Mouse (Mus musculus) monocyte, adult 2 months (primary cell): ENCODE measurements around the gene Arl3.
A peak's percentile ranks its signal among the peaks of the same experiment; 100 is the strongest.
"Not testable (repeated sequence)": the region's sequence is repeated elsewhere in the genome, so short reads cannot be mapped to it uniquely, and the experiment has no call there.

Source experiments
- DNase-seq, 2 experiments: peaks; one replicate each; pipeline ENCODE4 v3.0.0; 2022; ENCODE audit warnings: low spot score in 2 of 2, low read depth in 1 of 2

The Arl3 gene

DNA sequence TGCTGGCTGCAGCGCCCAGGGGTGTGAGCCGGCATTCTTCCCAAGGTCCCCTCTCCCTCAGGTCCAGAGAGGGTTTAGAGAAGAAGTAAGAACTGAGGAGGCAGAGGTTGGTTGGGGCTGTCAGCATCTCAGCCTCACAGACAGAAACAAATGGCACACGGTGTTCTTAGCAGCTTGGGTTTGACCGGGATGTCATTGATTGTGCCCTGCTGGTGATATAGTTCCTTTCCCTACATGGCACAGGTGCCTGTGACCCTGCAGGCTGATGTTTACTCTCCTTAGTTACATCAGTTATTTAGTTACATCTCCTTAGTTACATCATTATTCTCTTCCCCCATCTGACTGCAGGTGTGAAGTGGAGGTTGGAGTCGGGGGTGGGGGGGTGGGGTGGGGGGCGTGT lies 18.6 kb upstream of the Arl3 start:
- no peak for DNase-seq

DNA sequence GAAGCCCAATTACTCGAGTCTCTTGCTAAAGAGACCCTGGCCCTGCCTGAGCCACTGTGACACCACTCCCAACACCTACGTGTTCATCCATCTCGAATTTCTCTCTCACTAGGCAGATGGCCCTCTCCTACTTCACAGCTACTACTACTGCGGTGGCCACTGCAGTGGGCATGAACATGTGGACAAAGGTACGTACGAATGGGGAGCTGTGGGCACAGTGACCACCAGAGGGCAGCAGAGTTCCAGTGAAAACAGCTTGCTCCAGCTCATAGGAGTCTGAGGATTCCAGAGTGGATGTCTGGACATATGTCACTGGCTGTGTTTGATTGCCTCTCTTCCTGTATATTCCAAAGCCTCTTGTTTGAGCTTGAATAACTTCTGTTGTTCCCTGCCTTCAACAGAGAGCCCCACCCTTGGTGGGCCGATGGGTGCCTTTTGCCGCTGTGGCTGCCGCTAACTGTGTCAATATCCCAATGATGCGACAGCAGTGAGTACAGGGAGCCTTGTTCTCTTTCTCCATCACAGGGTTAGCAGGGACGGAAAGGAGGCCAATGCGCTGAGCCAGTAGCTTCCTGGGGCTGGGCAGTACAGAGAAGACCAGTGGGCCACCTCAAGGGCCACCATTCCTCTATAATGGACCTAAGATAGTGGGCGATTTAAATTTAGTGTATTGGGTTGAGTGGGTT lies 15.0 kb upstream of the Arl3 start:
- DNase-seq = peak; percentile 40 to 69

DNA sequence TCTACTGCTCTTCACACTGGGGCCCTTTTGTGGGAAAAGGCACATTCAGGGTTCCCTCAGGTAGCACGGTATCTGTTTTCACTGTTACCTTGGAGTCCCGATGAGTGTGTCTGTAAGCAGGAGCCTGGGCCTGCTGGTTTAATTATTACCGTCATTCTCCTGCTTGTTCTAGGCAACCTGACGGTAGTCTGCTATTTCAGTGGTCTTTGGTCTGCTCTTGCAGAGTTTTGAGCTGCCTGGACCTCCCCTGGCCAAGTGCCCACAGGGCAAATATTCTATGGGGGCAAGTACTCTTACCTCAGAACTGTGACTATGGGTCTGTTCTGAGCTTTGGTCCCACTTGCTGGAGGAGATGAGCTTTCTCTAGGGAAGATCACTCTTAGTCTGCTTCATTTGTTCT lies 2.2 kb upstream of the Arl3 start:
- DNase-seq = no peak

DNA sequence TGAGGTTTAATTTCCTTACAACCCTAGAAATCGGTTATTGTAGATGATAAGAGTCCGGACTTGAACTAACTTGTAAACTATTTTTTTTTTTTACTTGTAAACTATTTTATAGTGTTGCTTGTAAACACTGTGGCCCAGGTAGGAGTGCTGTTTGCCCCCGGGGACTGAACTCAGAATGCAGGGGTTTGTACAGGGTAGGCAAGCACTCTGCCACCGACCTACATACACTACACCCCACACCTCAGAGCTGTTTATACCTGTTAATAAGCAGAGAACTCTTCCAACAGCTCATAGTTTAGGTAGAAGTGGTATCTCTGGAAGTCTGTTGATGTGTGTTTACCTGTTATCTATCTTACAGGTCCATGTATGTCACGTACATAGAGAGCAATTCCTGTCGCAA lies 992 bp upstream of the Arl3 start:
- no peak for DNase-seq

DNA sequence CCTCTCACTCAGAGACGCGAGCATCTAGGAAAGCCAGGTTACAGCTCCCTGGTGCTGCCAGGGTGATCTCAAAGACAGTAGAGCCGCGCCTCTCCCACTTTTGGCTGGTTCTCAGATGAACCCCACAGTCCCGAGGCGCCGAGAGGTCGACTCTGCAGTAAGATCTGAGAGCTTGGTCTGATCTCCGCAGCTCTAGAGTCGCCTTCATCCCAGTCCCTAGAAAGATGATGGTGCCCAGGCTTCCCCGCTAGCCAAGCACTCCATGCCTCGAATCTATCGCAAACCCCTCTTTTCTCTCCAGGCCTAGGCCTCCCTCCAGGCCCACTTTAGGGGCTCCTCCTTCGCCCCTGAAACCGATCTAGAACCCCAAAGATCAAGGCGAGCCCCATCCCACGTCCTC lies 450 bp downstream of the Arl3 start:
- no peak for DNase-seq

DNA sequence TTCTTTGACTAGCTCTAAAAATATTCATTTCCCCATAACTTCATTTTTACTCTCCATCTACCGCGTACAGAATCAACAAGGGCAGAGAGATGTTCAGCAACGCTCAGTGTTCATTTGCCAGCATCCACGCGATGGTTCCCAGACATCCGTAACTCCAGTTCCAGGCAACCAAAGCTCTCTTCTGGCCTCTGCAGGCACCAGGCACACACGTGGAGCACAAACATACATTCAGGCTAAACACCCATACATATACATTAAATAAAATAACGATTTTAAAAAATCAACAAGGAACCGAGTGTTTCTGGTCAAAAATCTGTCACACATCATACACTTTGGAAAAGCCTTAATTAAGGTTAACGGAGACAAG lies 1.1 kb downstream of the Arl3 start:
- no peak for DNase-seq

DNA sequence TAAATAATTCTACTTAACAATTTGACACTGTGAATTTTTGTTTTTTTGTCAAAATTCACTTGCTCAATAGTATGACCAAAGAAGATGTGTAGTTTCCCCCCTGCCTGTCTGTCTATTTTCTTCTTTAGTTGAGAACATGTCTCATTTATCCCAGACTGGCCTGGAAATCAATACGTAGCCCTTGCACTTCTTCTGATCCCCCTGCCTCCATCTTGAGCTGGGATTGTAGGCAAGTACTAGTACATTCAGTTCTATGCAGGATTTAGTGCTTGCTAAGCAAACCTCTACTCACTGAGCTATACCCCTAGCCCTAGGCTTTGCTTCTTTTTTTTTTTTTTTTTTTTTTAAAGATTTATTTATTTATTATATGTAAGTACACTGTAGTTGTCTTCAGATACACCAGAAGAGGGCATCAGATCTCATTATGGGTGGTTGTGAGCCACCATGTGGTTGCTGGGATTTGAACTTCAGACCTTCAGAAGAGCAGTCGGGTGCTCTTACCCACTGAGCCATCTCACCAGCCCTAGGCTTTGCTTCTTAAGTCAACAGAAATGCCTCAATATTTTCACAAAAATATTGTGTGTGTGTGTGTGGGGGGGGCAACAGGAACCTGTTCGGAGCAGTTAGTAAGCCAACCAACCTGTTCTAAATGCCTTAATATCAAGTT lies 1.7 kb downstream of the Arl3 start:
- DNase-seq = not testable (repeated sequence)

DNA sequence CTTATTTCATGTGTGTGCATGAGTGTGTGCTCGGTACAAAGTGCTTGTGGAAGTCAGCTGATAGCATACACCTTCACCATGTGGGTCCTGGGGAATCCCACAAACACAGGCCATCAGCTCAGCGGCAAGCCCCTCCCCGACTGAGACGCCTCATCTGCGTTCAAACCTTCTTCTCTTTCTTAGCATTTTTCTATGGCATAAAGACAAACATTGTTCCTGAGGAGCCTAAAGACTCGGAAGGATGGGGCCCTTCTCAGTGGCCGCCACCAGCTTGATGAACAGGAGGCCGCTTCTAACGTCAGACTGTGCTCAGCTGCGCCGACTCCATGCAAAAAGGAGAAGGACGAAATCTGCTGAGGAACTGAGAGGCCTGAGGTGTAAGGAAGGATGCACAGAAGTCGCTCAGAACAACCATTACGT lies 8.9 kb downstream of the Arl3 start:
- DNase-seq = no peak

DNA sequence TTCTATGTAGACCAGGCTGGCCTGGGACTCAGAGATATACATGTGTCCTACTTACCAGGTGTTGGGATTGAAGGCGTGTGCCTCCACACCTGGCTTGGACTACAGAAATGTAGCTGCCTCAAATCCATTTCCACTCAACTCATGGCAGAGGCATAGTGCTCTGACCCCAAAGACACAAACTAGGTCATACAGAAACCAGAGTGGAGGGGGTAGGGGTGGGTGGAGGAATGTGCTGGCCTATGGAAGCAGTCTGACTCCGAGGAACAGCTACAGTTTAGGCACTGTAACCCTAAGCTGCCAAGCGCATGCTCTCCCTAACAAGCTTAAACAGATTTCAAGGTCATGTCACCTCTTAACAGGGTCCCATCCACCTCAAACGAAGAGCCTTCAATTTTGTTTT lies 9.4 kb downstream of the Arl3 start:
- DNase-seq = no peak

DNA sequence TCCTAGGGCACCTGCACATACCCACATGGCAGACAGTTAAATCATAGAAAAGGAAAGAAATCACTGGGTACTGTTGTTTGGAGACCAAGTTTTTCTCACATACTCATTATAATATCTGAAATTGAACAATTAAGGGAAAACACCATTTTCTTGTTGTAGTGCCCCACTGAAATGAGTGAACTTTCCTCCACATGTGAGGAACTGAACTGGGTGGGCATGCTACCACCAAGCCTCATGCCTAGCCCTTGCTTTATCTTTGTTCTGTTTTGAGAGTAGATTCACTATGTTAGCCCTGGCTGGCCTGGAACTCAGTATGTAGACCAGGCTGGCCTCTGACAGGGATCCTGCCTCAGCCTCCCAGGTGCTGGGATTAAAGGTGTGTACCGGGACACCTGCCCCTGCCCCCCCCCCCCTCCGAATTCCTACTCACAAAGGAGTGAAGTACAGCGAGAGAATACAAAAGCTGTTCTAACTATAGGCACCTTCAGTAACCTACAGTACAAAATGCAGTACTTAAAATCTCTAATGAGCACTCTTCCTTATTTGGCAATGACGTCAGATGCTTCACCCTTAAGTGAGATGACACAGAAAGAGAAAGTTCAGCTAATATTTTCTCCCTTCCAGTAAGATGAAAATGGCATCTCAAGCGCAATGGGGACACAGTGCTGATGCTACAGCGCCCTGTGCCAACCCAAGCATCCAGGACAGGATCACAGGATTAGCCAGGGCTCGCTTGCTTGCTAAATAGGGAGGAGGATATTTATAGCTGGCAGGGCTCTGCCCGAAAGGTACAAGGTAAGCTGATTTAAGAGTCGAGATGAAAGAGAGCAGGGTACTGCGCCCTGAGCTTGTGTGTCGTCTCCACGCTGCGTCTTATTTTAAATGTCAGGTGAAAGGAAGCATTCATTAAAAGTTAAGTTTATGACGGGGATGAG lies 10.2 kb downstream of the Arl3 start:
- DNase-seq = no peak

DNA sequence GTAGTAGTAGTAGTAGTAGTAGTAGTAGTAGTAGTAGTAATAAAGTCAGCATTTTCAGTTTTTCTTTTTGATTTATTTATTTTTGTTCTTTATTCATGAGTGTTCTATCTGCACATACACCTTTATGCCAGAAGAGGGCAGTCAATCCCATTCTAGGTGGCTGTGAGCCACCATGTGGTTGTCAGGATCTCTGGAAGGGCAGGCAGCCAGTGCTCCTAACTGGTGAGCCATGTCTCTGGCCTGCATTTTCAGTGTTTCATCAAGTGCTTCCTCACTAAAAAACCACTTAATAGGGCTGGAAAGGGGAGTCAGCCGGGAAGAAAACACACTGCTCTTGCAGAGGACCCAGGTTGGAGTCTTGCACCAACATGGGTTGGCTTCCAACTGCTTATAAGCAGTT lies 10.9 kb downstream of the Arl3 start:
- DNase-seq = peak in 1 of 2 experiments; percentile 10

DNA sequence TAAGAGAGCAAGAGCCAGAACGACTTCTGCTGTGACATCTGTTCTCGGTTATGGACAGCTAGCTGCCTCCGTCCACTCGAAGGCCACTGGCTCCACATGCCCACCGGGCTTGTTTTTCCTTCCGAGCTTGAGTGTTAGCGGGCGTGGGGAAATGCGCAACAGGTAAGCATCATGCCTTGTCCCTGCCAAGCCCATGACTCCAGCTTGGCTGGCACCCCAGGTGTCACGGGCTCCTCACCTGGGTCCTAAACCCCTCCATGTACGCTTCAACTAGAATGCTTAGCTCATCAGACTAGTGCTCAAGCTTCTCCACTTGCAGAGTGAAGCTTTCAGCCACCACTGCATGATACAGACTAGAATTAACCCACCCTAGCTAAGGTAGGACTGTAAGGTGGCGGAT lies 14.4 kb downstream of the Arl3 start:
- DNase-seq = no peak

DNA sequence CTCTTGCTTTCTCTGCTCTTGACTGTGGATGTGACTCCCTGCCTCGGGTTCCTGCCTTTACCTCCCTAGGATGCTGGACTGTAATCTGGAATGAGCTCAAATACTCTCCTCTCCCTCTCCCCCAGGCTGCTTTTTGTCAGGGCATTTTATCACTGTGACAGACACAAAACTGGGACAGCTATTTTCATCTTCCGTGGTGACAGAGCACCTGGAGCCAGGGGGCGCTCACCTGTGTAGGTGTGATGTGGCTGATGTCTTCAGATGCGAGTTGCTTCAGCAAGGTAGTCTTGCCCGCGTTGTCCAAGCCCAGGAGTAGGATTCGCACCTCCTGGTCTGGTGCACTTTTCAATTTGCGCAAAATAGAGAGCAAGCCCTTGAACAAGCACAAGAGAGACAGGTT lies 15.0 kb downstream of the Arl3 start:
- DNase-seq = no peak

DNA sequence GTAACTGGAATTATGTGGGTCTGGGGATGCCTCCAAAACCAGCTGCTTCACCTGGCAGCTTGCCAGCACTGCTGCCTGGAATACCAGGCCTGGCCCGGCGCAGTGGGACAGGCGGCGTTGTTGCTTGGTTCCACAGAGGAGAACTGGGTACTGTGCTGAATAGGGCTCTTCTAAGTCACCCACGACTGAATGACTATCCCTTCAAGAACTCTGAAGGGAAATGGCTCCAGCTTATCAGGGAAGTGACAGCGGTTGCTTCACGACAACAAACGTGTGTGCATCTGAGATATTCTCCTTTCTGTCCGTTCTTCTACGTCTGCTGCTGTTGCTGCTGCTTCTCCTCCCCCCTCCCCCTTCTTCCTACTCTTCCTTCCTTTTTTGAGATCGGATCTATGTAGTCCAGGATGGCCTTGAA lies 19.4 kb downstream of the Arl3 start:
- no peak for DNase-seq

DNA sequence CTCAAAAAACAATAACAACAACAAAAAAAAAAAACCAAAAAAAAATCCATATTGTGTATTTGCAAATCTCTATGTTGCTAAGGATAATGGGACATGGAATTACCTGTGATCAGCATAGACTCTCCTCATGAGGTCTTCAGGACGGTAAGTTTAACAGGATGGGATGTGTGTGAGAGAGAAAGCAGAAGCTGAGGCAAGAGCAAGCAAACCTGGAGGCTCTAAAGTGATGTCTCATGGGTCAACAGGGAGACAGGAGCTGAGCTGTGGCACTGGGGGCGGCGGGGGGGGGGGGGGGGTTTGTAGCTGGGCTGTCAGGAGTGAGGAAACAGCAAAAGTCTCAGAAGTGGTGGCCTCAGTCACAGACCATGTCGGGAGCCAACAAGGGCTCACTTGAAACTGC lies 20.5 kb downstream of the Arl3 start:
- no peak for DNase-seq

DNA sequence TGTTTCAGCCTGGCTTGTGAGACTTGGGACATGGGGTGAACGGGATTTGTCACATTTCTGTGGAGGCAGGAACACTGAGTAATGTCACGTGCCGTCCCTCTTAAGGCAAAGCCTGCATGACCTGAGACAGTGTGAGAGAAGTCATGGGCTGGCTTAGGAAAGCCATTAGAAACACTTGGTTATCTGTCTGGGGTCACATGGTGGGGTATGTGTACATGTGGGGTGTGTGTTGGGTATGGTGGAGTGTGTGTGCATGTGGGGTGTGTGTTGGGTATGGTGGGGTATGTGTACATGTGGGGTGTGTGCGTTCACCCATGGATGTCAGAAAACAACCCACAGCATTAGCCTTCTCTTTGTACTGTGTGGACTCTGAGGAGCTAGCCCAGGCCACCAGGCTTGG lies 22.6 kb downstream of the Arl3 start:
- no peak for DNase-seq

DNA sequence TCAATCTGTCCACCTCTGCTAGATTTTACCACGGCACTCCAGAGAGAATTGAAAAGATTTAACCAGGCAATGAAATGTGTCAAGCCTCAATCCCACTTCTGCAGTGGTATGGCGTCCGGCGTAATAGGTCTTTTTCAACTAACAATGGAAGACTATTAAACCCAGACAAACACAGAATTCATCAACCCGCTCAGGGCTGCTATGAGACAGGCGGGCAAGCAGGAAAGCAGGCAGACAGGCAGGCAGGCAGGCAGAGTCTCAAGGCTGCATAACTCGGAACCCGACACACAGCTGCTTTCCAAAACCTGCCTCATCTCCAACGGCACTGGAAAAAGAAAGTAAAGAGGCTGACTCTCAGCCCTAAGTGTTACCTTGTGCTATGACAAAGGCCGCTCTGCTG lies 24.9 kb downstream of the Arl3 start:
- DNase-seq = no peak

DNA sequence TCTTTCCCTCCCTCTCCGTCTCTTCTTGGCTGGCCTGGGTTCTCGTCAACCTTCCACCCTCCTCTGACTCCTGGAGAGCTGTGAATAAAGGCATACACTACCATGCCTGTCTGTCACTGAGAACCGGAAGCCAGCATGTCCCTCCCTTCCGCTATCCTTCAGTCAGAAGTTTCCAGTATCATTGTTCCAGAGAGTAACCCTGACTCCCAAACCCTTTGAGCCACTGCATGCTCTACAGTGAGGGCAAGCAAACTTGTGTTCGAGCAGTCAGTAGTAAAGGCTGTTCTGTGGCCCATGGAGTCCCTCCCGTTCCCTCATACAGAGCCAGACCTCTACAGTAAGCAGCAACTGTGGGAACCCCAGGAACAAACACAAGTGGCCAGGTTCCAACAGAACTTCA lies 25.4 kb downstream of the Arl3 start:
- no peak for DNase-seq

DNA sequence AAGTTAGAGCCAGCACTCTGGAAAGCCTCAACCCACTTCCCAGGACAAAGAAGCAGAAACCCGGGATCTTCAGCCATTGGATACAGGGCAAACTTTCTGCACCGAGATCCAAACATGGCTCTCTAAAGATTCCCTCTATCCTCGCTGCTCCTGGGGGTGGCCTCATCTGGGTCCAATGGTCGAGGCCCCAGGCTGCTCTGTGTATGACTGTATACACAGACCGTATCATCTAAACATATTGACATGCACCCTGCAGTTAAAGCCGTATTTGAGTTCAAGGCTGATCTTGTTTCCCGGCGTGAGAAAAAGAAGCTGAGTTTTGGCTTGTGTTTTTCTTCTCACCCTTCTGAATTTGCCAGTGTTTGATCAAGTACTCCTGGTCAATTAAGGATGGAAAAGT lies 30.2 kb downstream of the Arl3 start:
- DNase-seq = no peak

DNA sequence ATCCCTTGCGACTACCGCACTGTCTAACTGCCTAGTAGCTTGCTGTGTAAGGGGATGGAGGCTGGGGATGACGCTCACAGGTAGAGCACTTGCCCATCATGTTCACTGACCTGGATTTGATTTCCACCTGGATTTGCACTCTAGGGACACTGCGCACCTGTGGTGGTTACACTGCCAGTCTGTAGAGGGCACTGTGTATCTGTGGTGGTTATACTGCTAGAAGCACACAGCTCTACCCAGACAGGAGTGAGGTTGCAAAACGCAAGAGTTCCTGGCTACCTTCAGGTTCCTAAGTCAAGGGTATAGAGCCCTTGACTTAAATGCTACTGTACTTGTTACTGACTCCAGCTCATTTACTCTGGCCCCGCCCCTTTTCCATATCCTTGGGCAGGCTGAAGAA lies 34.8 kb downstream of the Arl3 start:
- no peak for DNase-seq

DNA sequence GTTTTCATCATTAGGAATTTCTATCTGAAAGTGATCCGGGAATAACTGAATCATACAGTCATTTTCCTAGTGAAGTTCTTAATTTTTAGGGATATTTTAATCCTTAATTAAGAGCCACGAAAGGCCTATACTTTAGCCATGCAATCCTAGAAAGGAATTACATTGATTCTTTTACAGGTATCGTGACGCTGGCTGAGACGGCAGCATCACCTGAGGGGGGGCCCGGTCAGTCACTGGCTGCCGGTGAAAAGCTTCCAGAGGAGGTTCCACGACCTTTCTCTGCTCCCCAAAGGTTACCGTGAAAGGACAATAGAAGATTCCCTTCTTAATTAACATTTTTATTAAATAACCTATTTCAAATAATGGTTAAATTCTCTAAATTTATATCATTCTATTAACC lies 35.6 kb downstream of the Arl3 start:
- no peak for DNase-seq

DNA sequence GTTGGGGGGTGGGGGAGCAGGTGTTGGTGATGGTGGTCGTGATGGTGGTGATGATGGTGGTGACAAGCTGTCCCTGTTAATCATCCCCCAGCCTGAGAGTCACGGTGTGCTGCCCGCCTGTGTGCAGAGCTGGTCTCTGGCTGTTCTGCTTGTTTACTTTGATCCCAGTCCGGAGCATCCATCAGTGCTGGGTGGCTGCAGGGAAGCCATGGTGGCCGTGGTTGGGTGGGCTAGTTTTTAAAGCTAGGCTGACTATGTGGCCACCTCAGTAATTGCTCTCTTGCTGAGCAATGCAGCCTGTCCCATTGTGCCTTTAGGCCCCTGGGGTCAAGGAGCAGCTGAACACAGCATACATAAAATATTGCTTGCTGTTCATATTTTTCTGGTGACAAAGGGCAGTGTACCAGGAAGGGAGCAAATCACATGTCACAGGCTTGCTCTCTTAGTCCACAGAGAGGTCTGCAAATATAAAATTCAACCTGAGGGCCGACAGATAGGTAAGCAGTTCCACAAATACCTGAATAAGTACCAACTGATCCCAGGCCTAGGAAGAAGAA lies 38.4 kb downstream of the Arl3 start:
- DNase-seq = no peak
